Mouse (Mus musculus): ENCODE measurements around the gene Garem2.
"Not testable (repeated sequence)": the region's sequence is repeated elsewhere in the genome, so short reads cannot be mapped to it uniquely, and the experiment has no call there.

Garem2 gene

GRCm38 (mm10) chr5:30104841-30105667 is at the start of gene Garem2:
TSS of gene Garem2 (plus strand) at chr5:30105161.
- no peak for DNase-seq (ENCODE audit: low spot score in 2 of 2)

GRCm38 (mm10) chr5:30058216-30058731 is 46.7 kb upstream of the Garem2 start:
- DNase-seq (ENCODE audit: low spot score in 2 of 2) = no peak

GRCm38 (mm10) chr5:30059607-30060006 is 45.4 kb upstream of the Garem2 start:
- not testable (repeated sequence) for DNase-seq (ENCODE audit: low spot score in 2 of 2)

- DNase-seq (ENCODE audit: low spot score in 2 of 2) = no peak
Measured at GRCm38 (mm10) chr5:30067726-30068125, 37.2 kb upstream of the Garem2 start.

- no peak for DNase-seq (ENCODE audit: low spot score in 2 of 2)
Measured at GRCm38 (mm10) chr5:30071677-30072076, 33.3 kb upstream of the Garem2 start.

GRCm38 (mm10) chr5:30072377-30072776 is 32.6 kb upstream of the Garem2 start:
- DNase-seq (ENCODE audit: low spot score in 2 of 2) = no peak

- DNase-seq (ENCODE audit: low spot score in 2 of 2) = peak; percentile 83 to 88
Measured at GRCm38 (mm10) chr5:30072825-30073821, 31.8 kb upstream of the Garem2 start, which contains the start of gene Tyms. TSS of gene Tyms (minus strand) at chr5:30073617.

GRCm38 (mm10) chr5:30092701-30093100 is 12.3 kb upstream of the Garem2 start:
- DNase-seq (ENCODE audit: low spot score in 2 of 2) = no peak

- no peak for DNase-seq (ENCODE audit: low spot score in 2 of 2)
Measured at GRCm38 (mm10) chr5:30094399-30094798, 10.6 kb upstream of the Garem2 start.

GRCm38 (mm10) chr5:30095731-30096130 is 9.2 kb upstream of the Garem2 start:
- DNase-seq (ENCODE audit: low spot score in 2 of 2) = no peak

GRCm38 (mm10) chr5:30098260-30098659 is 6.7 kb upstream of the Garem2 start:
- no peak for DNase-seq (ENCODE audit: low spot score in 2 of 2)

GRCm38 (mm10) chr5:30103340-30103739 is 1.6 kb upstream of the Garem2 start:
- DNase-seq (ENCODE audit: low spot score in 2 of 2) = no peak

- DNase-seq (ENCODE audit: low spot score in 2 of 2) = no peak
Measured at GRCm38 (mm10) chr5:30104339-30104738, 622 bp upstream of the Garem2 start.

- peak in 1 of 2 experiments; percentile 11 for DNase-seq (ENCODE audit: low spot score in 2 of 2)
Measured at GRCm38 (mm10) chr5:30105668-30106300, 823 bp downstream of the Garem2 start, which contains the start of gene 3110082J24Rik. TSS of gene 3110082J24Rik (minus strand) at chr5:30106086.

- DNase-seq (ENCODE audit: low spot score in 2 of 2) = no peak
Measured at GRCm38 (mm10) chr5:30106756-30107155, 1.8 kb downstream of the Garem2 start.

- no peak for DNase-seq (ENCODE audit: low spot score in 2 of 2)
Measured at GRCm38 (mm10) chr5:30107186-30107585, 2.2 kb downstream of the Garem2 start.

GRCm38 (mm10) chr5:30107611-30108041 is 2.7 kb downstream of the Garem2 start:
- no peak for DNase-seq (ENCODE audit: low spot score in 2 of 2)

GRCm38 (mm10) chr5:30108233-30108632 is 3.3 kb downstream of the Garem2 start:
- no peak for DNase-seq (ENCODE audit: low spot score in 2 of 2)

- no peak for DNase-seq (ENCODE audit: low spot score in 2 of 2)
Measured at GRCm38 (mm10) chr5:30109899-30110298, 4.9 kb downstream of the Garem2 start.

GRCm38 (mm10) chr5:30110371-30111060 is 5.6 kb downstream of the Garem2 start:
- DNase-seq (ENCODE audit: low spot score in 2 of 2) = no peak

GRCm38 (mm10) chr5:30111126-30111525 is 6.2 kb downstream of the Garem2 start:
- DNase-seq (ENCODE audit: low spot score in 2 of 2) = no peak

Measured in spleen, postnatal 4 days (tissue).